Comparison of ENCODE assay signal across 15 mouse cellular contexts in genomic region chr16:93215630-93216029, GRCm38 (mm10).
"Had no signal": no experiment of that assay in that cellular context is flagged by ENCODE, and none has a peak within 500 bp of the region (broad histone marks: within the 10 kb centered on the region; RNA-seq: fewer than 3 reads in every experiment).

No protein-coding gene starts in this region.

- H3K27me3 ChIP-seq: midbrain, embryonic 13.5 days had no signal

- H3K9me3 ChIP-seq: limb, embryonic 13.5 days; midbrain, embryonic 13.5 days had no signal

- H3K9ac ChIP-seq: limb, embryonic 13.5 days; lung, embryonic 14.5 days; midbrain, embryonic 13.5 days had no signal

- H3K36me3 ChIP-seq: limb, embryonic 13.5 days; midbrain, embryonic 13.5 days had no signal

- DNase-seq: kidney, adult 18-20 months; kidney, postnatal 10 days; kidney, postnatal 4 days; left cerebral cortex, postnatal 4 days; lung, embryonic 14.5 days; lung, postnatal 10 days; right cerebral cortex, adult 18-20 months; spleen, adult 18-20 months; thymus, adult 18-20 months; thymus, postnatal 25 days had no signal

- ATAC-seq: midbrain, embryonic 13.5 days had no signal

- H3K4me2 ChIP-seq: limb, embryonic 13.5 days; liver, embryonic 11.5 days; lung, embryonic 14.5 days; midbrain, embryonic 13.5 days had no signal

- H3K27ac ChIP-seq: layer of hippocampus, adult 2 months; limb, embryonic 13.5 days; macrophage; midbrain, embryonic 13.5 days had no signal

- H3K4me3 ChIP-seq: layer of hippocampus, adult 2 months; limb, embryonic 13.5 days; midbrain, embryonic 13.5 days had no signal
